Mouse (Mus musculus): ENCODE measurements around the gene Olfr482.

- no peak for TF ChIP-seq EP300 (IDR thresholded peaks at IDR 0.05; ENCODE audit: low read depth)
- TF ChIP-seq CTCF (IDR thresholded peaks at IDR 0.05; ENCODE audit: low read depth), result no peak
Observed at GRCm38 (mm10) chr7:108127349-108127748, 30.0 kb upstream of the Olfr482 start, which contains the start of gene Olfr484.
